19 mouse cellular contexts compared by ENCODE assay signal in genomic region chr7:130961429-130961828, GRCm38 (mm10). TPM values are rescaled to one million over a fixed set of nuclear protein-coding genes. Genes with fewer than 3 reads are reported as not detected.
DNase-seq lines count a peak whose midpoint lies in the region; ATAC-seq and TF ChIP-seq lines count a peak whose summit lies in the region.
"Had no signal": no experiment of that assay in that cellular context is flagged by ENCODE, and none has a peak within 500 bp of the region (broad histone marks: within the 10 kb centered on the region; RNA-seq: fewer than 3 reads in every experiment).

No protein-coding gene starts in this region.

- 69% methylated on average over 6 of the region's 6 CpGs for WGBS in heart, embryonic 13.5 days
- WGBS in kidney, postnatal 0 days, result 49% methylated on average over 6 of the region's 6 CpGs
- WGBS in limb, embryonic 15.5 days, result 29% methylated on average over 6 of the region's 6 CpGs
- WGBS in hindbrain, embryonic 12.5 days, result 94% methylated on average over 6 of the region's 6 CpGs

- no peaks in the 10 kb centered on the region for H3K27me3 ChIP-seq in heart, embryonic 13.5 days (replicated peaks)
- no peaks in the 10 kb centered on the region for H3K27me3 ChIP-seq in kidney, postnatal 0 days (ENCODE audit: insufficient read depth, low read length)
- no peaks in the 10 kb centered on the region for H3K27me3 ChIP-seq in limb, embryonic 15.5 days
- no peaks in the 10 kb centered on the region for H3K27me3 ChIP-seq in hindbrain, embryonic 12.5 days
- H3K27me3 ChIP-seq: hindbrain, embryonic 15.5 days; liver, embryonic 12.5 days; midbrain, embryonic 13.5 days; neural tube, embryonic 12.5 days had no signal

- DNase-seq in heart, postnatal 4 days, result no peak
- DNase-seq in kidney, postnatal 0 days (ENCODE audit: low spot score), result peak; percentile 59
- DNase-seq in kidney, postnatal 4 days, result no peak
- DNase-seq in Muller cell, postnatal 12 days (ENCODE audit: inconsistent ontology term), result peak; percentile 28
- DNase-seq: B cell, adult 2 months; cerebellum, adult 18-20 months; kidney, postnatal 10 days; lung, embryonic 14.5 days; right cerebral cortex, adult 18-20 months; thymus, postnatal 25 days had no signal

- no peaks in the 10 kb centered on the region for H3K9me3 ChIP-seq in heart, embryonic 13.5 days
- no peaks in the 10 kb centered on the region for H3K9me3 ChIP-seq in kidney, postnatal 0 days (replicated peaks; ENCODE audit: low read length)
- no peaks in the 10 kb centered on the region for H3K9me3 ChIP-seq in limb, embryonic 15.5 days
- no peaks in the 10 kb centered on the region for H3K9me3 ChIP-seq in hindbrain, embryonic 12.5 days (replicated peaks)
- H3K9me3 ChIP-seq: hindbrain, embryonic 15.5 days; liver, embryonic 12.5 days; midbrain, embryonic 13.5 days; neural tube, embryonic 12.5 days had no signal

- no peak overlapping the region for H3K4me2 ChIP-seq in heart, embryonic 13.5 days
- H3K4me2 ChIP-seq in kidney, postnatal 0 days (ENCODE audit: low read length), result no peak overlapping the region
- no peak overlapping the region for H3K4me2 ChIP-seq in limb, embryonic 15.5 days
- no peak overlapping the region for H3K4me2 ChIP-seq in hindbrain, embryonic 12.5 days (replicated peaks)
- H3K4me2 ChIP-seq: hindbrain, embryonic 15.5 days; liver, embryonic 12.5 days; lung, embryonic 14.5 days; midbrain, embryonic 13.5 days; neural tube, embryonic 12.5 days had no signal

- H3K4me3 ChIP-seq in heart, embryonic 13.5 days, result no peak overlapping the region
- no peak overlapping the region for H3K4me3 ChIP-seq in kidney, postnatal 0 days (replicated peaks; ENCODE audit: low read depth, low read length)
- no peak overlapping the region for H3K4me3 ChIP-seq in limb, embryonic 15.5 days
- H3K4me3 ChIP-seq in hindbrain, embryonic 12.5 days, result no peak overlapping the region
- H3K4me3 ChIP-seq: hindbrain, embryonic 15.5 days; liver, embryonic 12.5 days; midbrain, embryonic 13.5 days; neural tube, embryonic 12.5 days had no signal

- no peak overlapping the region for H3K9ac ChIP-seq in heart, embryonic 13.5 days
- no peak overlapping the region for H3K9ac ChIP-seq in kidney, postnatal 0 days (ENCODE audit: low read depth, low read length)
- no peak overlapping the region for H3K9ac ChIP-seq in limb, embryonic 15.5 days
- H3K9ac ChIP-seq in hindbrain, embryonic 12.5 days, result no peak overlapping the region
- H3K9ac ChIP-seq: hindbrain, embryonic 15.5 days; liver, embryonic 12.5 days; lung, embryonic 14.5 days; midbrain, embryonic 13.5 days; neural tube, embryonic 12.5 days had no signal

- peaks cover 66% of the 10 kb centered on the region for H3K4me1 ChIP-seq in heart, embryonic 13.5 days
- no peaks in the 10 kb centered on the region; the same call in 1 of the 2 replicates for H3K4me1 ChIP-seq in kidney, postnatal 0 days (replicated peaks; ENCODE audit: insufficient read depth, low read length)
- H3K4me1 ChIP-seq in limb, embryonic 15.5 days, result peaks cover 49% of the 10 kb centered on the region
- H3K4me1 ChIP-seq in hindbrain, embryonic 12.5 days, result peaks cover 9% of the 10 kb centered on the region
- H3K4me1 ChIP-seq: neural tube, embryonic 12.5 days had no signal

- ATAC-seq in heart, embryonic 13.5 days (ENCODE audit: extremely low read depth, insufficient number of reproducible peaks, low FRiP score, low TSS enrichment), result no peak
- ATAC-seq in kidney, postnatal 0 days (replicated peaks; ENCODE audit: low FRiP score, low read depth), result no peak
- ATAC-seq in limb, embryonic 15.5 days (ENCODE audit: insufficient number of reproducible peaks, low FRiP score, low TSS enrichment, low read depth), result no peak
- ATAC-seq in hindbrain, embryonic 12.5 days (ENCODE audit: low FRiP score), result no peak
- ATAC-seq: forebrain, embryonic 16.5 days; intestine, postnatal 0 days; liver, embryonic 12.5 days; midbrain, embryonic 13.5 days had no signal

- H3K27ac ChIP-seq in heart, embryonic 13.5 days (replicated peaks), result peak overlapping the region; percentile 71
- no peak overlapping the region for H3K27ac ChIP-seq in kidney, postnatal 0 days
- peak overlapping the region; percentile 47 for H3K27ac ChIP-seq in limb, embryonic 15.5 days
- H3K27ac ChIP-seq in hindbrain, embryonic 12.5 days, result no peak overlapping the region
- H3K27ac ChIP-seq: hindbrain, embryonic 15.5 days; liver, embryonic 12.5 days; midbrain, embryonic 13.5 days; neural tube, embryonic 12.5 days had no signal

- no peak for TF ChIP-seq CTCF in kidney, postnatal 0 days (IDR thresholded peaks at IDR 0.05; ENCODE audit: low read depth)

- peaks cover 10% of the 10 kb centered on the region; the same call in 1 of the 2 replicates for H3K36me3 ChIP-seq in heart, embryonic 13.5 days
- H3K36me3 ChIP-seq in kidney, postnatal 0 days (ENCODE audit: insufficient read depth, low read length), result no peaks in the 10 kb centered on the region
- H3K36me3 ChIP-seq in limb, embryonic 15.5 days, result no peaks in the 10 kb centered on the region
- H3K36me3 ChIP-seq in hindbrain, embryonic 12.5 days, result no peaks in the 10 kb centered on the region
- H3K36me3 ChIP-seq: hindbrain, embryonic 15.5 days; liver, embryonic 12.5 days; midbrain, embryonic 13.5 days; neural tube, embryonic 12.5 days had no signal

RNA-seq across cellular contexts. Expression of gene Htra1, which starts 25.5 kb away (rescaled TPM):
- 52.9 and 65.4 TPM in 2 replicates for polyA plus RNA-seq in heart, embryonic 13.5 days (2015; fragmentation: Nextera tagmentation; extraction: Ambion mirVana)
- total RNA-seq in heart, postnatal 4 days (2021), result 100 to 1,000 TPM; 125 to 139 TPM
- polyA plus RNA-seq in kidney, postnatal 0 days (2015; fragmentation: Nextera tagmentation; extraction: Ambion mirVana), result 14.5 and 14.8 TPM in 2 replicates
- 317 and 324 TPM in 2 replicates for polyA plus RNA-seq in limb, embryonic 15.5 days (2015; fragmentation: Nextera tagmentation; extraction: Ambion mirVana)
- polyA plus RNA-seq in hindbrain, embryonic 12.5 days (2016; fragmentation: Nextera tagmentation; extraction: Ambion mirVana), result 19.0 and 23.8 TPM in 2 replicates

Comparison
In these comparisons a context has a peak if more than half of its experiments do, and no peak if none do; other contexts are left out.
1. DNase-seq: peak in kidney, postnatal 0 days (single experiment) and Muller cell, postnatal 12 days (single experiment); none in heart, postnatal 4 days (single experiment) and kidney, postnatal 4 days (0 of 2).
2. H3K27ac ChIP-seq: peak in heart, embryonic 13.5 days (single experiment) and limb, embryonic 15.5 days (single experiment); none in kidney, postnatal 0 days (single experiment) and hindbrain, embryonic 12.5 days (single experiment).